Mouse (Mus musculus) c-Kit-negative CD71-positive TER-119-positive erythroid progenitor cells, embryonic 14.5 days (primary cell): ENCODE measurements around the gene Pgm2.

Experiments used
- DNase-seq: peaks from one replicate; pipeline ENCODE4 v3.0.0-alpha.2; 2013; ENCODE audit warnings: low read depth, low spot score

The Pgm2 gene

GRCm38 (mm10) chr5:64092748-64093292, at the start of gene Pgm2:
Gene Pgm2, plus strand, starts transcription at chr5:64092950.
- DNase-seq: peak; percentile 83

- DNase-seq: no peak
Measured at GRCm38 (mm10) chr5:64043694-64044453, 48.9 kb upstream of the Pgm2 start.

DNA sequence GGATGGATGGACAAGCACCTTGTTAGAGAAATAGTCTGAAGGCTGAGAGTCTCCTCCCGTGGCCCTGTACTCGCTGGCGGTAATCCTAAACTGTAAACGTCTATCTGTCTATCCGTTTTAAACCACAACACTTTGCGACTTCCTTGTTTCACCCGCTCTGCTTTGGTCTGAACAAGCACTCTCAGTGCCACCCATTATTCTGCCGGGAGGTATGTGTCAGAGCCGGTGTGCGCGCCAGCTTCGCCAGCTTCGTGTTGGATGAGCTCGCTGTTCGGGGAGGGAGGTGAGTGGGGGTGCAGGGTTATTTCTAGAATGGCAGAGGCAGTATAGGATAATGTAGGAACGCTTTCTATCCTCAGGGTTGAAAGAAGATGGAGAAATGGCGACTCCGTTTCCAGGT, 48.0 kb upstream of the Pgm2 start:
- no peak for DNase-seq

DNA sequence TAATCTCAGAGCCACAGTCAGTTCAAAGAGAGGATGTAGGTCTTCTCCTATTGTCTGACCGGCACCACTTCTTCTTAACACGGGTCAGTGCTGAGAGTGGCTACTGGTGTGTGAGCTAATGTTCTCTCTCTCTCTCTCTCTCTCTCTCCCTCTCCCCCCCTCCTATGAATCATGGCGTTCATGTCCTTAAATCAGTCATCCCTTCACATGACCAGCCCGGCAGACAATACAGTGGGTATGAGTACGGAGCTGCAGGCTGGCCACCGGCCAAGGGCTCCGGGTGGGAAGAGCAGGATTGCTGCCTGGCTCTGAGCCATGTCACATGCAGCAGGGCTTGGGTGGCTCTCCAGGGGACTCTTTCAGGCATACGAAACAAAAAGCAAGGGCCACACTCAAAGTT, 47.2 kb upstream of the Pgm2 start:
- DNase-seq: no peak

- no peak for DNase-seq
Measured at GRCm38 (mm10) chr5:64046995-64047394, 45.8 kb upstream of the Pgm2 start.

DNA sequence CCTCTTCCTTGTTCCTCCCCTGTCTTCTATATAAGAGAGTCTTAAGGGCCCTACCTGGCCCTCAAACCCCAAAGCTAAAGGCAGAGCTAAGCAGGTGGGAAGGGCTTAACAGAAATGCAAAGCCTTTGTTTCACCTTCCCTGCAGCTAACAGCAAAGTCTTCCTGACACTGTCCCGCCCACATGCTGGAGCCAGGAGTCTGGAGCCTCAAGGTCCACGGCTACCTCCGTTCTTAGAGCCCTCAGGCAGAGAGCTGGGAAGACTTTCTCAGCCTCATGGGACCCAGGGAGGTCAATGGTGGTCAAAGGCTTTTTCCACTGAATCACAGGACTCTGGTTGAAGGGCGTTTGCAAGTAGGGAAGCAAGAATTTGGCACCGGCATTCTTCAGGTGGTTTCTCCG, 44.8 kb upstream of the Pgm2 start:
- no peak for DNase-seq

GRCm38 (mm10) chr5:64048605-64049004, 44.1 kb upstream of the Pgm2 start:
- DNase-seq: no peak

GRCm38 (mm10) chr5:64049256-64049655, 43.5 kb upstream of the Pgm2 start:
- no peak for DNase-seq

- no peak for DNase-seq
Measured at GRCm38 (mm10) chr5:64053010-64053409, 39.7 kb upstream of the Pgm2 start.

DNA sequence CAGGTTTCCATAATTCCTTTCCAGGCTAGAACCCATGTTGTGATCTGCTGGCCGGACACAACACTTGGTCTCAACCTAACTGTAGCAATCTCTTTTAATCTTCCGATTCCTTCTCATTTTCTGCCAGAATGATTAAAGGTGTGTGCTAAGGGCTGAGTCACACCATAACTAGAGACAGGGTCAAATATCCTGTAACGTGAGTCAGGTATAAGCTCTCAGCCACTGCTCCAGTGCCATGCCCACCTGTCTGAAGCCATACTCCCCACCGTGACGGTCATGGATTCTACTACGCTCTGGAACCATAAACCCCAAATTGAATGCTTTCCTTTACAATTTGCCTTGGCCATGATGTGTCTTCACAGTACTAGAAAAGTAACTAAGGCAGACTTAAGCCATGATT, 36.5 kb upstream of the Pgm2 start:
- DNase-seq: no peak

DNA sequence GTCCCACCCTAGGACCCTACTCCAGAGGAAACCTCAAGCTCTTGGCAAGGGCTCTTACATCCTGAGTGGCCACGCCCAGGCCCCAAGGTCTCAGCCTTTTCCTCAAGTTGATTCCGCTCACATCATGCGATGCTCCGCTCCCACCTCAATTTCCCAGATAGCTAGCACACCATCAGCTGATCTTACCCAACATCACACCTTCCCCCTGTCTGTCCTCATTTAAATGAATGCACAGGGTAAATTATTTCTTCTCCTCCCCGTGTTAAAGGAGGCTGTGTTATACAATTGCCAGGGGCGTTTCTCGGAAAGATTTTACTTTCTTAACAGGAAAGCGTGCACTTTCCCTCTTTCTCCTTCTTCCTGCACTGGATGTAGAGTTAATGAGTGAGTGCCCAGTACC, 31.9 kb upstream of the Pgm2 start:
- DNase-seq: no peak

DNA sequence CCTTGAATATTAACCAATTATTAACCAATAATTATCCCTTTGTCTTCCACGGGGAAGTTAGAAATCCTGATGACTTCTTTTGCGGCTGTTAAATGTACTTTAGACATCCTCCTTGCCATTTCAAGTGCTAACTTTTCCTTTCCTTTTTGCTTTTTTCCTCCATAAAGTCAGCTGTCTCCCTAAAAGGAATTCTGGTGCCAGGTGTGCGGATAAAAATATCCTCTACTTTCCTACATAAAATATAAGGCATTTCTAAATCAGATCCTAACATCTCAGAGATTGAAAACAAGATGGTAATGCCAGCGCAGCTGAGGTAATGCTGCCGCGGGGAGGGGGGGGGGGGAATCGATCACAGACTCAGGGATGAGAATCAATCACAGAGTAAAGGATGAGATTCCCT, 31.1 kb upstream of the Pgm2 start:
- no peak for DNase-seq

- DNase-seq: no peak
Measured at GRCm38 (mm10) chr5:64062882-64063621, 29.7 kb upstream of the Pgm2 start.

DNA sequence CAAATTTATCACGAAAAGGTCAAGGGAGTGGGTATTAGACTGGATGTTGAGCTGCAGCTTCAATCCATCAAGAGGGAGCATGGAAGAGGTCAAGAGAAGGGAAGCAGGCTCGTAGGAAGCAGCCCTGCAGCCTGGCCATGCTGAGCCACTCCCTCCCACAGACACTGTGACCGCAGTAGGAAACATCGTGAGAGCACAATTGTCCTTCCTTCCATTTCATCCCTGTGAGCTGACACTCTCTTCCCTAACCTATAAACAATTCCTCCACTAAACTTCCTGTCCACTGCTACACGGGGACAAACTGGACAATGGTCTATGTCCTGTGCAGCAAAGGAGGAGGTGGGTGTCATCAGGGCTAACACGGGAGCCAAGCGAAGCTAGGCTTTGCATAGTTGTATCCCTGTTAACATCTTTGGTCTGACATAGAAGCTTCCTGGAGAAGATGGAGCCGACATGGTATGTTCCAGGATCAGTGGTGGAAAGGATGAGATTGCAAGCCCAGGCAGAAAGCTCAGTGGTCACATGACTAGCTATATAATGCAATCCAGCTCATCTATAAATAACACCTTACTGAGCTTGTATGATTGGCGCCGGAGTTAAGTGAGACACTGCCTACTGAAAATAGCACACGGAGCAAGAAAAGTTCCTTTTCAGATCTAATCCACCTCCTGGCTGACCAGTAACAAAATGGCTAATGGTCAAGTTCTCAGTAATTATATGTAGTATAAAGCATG, 29.0 kb upstream of the Pgm2 start:
- DNase-seq: no peak

- no peak for DNase-seq
Measured at GRCm38 (mm10) chr5:64064401-64064800, 28.3 kb upstream of the Pgm2 start.

DNA sequence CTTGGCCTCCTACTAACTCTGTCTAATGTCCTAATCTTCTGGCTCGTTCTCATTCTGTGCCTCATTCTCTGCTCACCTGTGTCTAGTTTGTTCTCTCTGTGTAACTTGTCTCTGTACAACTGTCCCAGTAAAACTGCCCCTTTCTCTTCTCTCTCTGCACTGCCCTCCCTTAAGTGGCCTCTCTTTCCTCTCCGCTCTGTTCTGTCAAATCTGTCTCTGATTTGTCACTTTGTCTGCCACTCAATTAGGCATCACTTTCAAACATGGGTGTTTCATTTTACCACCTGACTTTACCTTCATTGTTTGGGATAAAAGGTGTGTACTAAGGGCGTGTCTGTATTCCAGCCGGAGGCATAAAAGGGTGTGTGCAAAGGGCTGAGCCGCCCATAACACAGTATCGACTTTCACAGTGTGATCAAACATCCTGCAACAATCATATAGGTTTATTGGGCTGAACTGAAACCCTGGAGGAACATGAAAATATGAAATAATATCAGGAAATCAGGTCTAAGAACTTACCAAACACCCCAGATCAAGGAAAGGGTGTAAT, 27.2 kb upstream of the Pgm2 start:
- DNase-seq: no peak

DNA sequence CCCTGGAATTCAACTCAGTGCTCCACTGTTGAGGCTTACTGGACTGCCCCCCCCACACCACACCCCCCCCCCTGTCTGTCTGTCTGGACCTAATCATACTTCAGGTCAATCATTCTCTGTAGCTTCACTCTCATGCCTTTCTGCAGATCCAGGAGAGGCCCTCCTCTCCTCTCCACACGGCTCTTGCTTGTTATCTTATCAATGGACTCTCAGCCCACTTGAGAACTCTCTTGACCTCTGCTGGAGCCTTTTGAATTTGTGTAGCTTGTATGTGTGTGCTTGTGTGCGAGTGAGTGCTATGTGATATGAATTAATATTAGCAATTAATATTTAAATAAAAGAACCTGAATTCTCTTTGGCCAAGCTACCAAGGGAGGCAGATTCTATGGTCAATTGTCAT, 26.6 kb upstream of the Pgm2 start:
- no peak for DNase-seq

- DNase-seq: no peak
Measured at GRCm38 (mm10) chr5:64067576-64067975, 25.2 kb upstream of the Pgm2 start.

GRCm38 (mm10) chr5:64070081-64070673, 22.6 kb upstream of the Pgm2 start:
- no peak for DNase-seq

GRCm38 (mm10) chr5:64070742-64071476, 21.8 kb upstream of the Pgm2 start:
- no peak for DNase-seq

- DNase-seq: no peak
Measured at GRCm38 (mm10) chr5:64074455-64074854, 18.3 kb upstream of the Pgm2 start.
